Comparison of ENCODE assay signal across 11 mouse cellular contexts in the genomic region with DNA sequence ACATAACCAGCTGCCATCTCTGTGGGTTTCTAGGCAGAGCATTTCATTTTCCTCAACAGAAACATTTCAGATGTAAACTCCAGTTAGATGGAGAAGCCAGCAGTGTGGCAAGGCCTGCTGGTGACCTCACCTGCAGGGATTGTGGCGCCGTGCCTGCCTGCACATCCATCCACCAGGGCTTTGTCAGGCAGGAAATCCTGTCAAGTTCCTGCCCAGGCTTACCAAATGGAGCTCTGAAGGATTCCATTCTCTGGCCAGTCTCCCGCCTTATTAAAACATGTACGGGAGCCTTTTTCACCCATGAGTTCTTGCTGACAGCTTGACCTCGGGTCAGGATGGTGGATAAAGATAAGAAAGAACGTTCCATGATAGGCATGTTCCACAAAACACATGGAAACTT. TPM values are rescaled to one million over a fixed set of nuclear protein-coding genes. Genes with fewer than 3 reads are reported as not detected.
A peak's percentile ranks its signal among the peaks of the same experiment; 100 is the strongest.
DNase-seq lines count a peak whose midpoint lies in the region; TF ChIP-seq lines count a peak whose summit lies in the region.
"Had no signal": no experiment of that assay in that cellular context is flagged by ENCODE, and none has a peak within 500 bp of the region (broad histone marks: within the 10 kb centered on the region; RNA-seq: fewer than 3 reads in every experiment).

No protein-coding gene starts in this region.

- H3K27ac ChIP-seq in heart, embryonic 10.5 days, result no peak overlapping the region
- peak overlapping the region; percentile 46; the same call in 1 of the 2 replicates for H3K27ac ChIP-seq in small intestine, adult 2 months (ENCODE audit: insufficient read depth, low read depth, low read length)
- no peak overlapping the region for H3K27ac ChIP-seq in forebrain, embryonic 10.5 days
- H3K27ac ChIP-seq: hindbrain, embryonic 10.5 days had no signal

- peaks cover 6% of the 10 kb centered on the region; the same call in 1 of the 2 replicates for H3K4me1 ChIP-seq in heart, embryonic 10.5 days
- peaks cover 20% of the 10 kb centered on the region for H3K4me1 ChIP-seq in small intestine, adult 2 months (ENCODE audit: control insufficient read depth, insufficient read depth, insufficient read length, low read length)
- no peaks in the 10 kb centered on the region for H3K4me1 ChIP-seq in forebrain, embryonic 10.5 days
- H3K4me1 ChIP-seq: megakaryocyte, embryonic 14.5 days had no signal

- H3K27me3 ChIP-seq in heart, embryonic 10.5 days (ENCODE audit: insufficient read depth, poor library complexity, severe bottlenecking), result no peaks in the 10 kb centered on the region
- H3K27me3 ChIP-seq in small intestine, adult 2 months (ENCODE audit: control insufficient read depth, insufficient read depth, low read length), result no peaks in the 10 kb centered on the region
- H3K27me3 ChIP-seq in forebrain, embryonic 10.5 days (ENCODE audit: poor library complexity, severe bottlenecking), result no peaks in the 10 kb centered on the region
- H3K27me3 ChIP-seq: megakaryocyte, embryonic 14.5 days had no signal

- no peak overlapping the region for H3K4me3 ChIP-seq in heart, embryonic 10.5 days
- H3K4me3 ChIP-seq in small intestine, adult 2 months (ENCODE audit: low read depth, low read length), result no peak overlapping the region
- no peak overlapping the region for H3K4me3 ChIP-seq in forebrain, embryonic 10.5 days
- H3K4me3 ChIP-seq: hindbrain, embryonic 10.5 days; megakaryocyte, embryonic 14.5 days had no signal

- DNase-seq in heart, adult 18-20 months, result peak; percentile 22 to 65
- no peak for DNase-seq in heart, embryonic 10.5 days (ENCODE audit: low spot score)
- DNase-seq in heart, postnatal 10 days, result peak; percentile 27 to 30
- peak; percentile 78 for DNase-seq in kidney, postnatal 10 days
- DNase-seq in thymus, postnatal 36 days, result no peak
- DNase-seq in left cerebral cortex, adult 18-20 months (ENCODE audit: low spot score in 2 of 2), result no peak
- DNase-seq in forebrain, embryonic 10.5 days (ENCODE audit: extremely low spot score, low spot score), result no peak
- DNase-seq: cerebellum, adult 2 months had no signal

- WGBS in heart, embryonic 10.5 days, result 32% methylated on average over 6 of the region's 6 CpGs
- 45% methylated on average over 6 of the region's 6 CpGs for WGBS in small intestine, adult 2 months
- 92% methylated on average over 6 of the region's 6 CpGs for WGBS in forebrain, embryonic 10.5 days

- no peak for TF ChIP-seq POLR2A in small intestine, adult 2 months (IDR thresholded peaks at IDR 0.05; ENCODE audit: low read depth, low read length)

- H3K9me3 ChIP-seq in heart, embryonic 10.5 days, result no peaks in the 10 kb centered on the region
- no peaks in the 10 kb centered on the region for H3K9me3 ChIP-seq in forebrain, embryonic 10.5 days
- H3K9me3 ChIP-seq: hindbrain, embryonic 10.5 days had no signal

- no peaks in the 10 kb centered on the region for H3K36me3 ChIP-seq in heart, embryonic 10.5 days
- peaks cover 5% of the 10 kb centered on the region; the same call in 1 of the 2 replicates for H3K36me3 ChIP-seq in small intestine, adult 2 months (ENCODE audit: control insufficient read depth, insufficient read depth, low read length)
- no peaks in the 10 kb centered on the region for H3K36me3 ChIP-seq in forebrain, embryonic 10.5 days (replicated peaks)
- H3K36me3 ChIP-seq: hindbrain, embryonic 10.5 days had no signal

- TF ChIP-seq CTCF in small intestine, adult 2 months (IDR thresholded peaks at IDR 0.05; ENCODE audit: extremely low read depth, insufficient read length, insufficient replicate concordance, low read depth, low read length), result no peak

- intact Hi-C loops in heart, postnatal 10 days (cut with DNase I), result no loop called here

RNA-seq across cellular contexts. Expression of a gene that starts 36.7 kb away (rescaled TPM):
- total RNA-seq in heart, adult 18-20 months (2021), result 1 to 10 TPM; 1.2 to 1.5 TPM
- polyA plus RNA-seq in heart, embryonic 10.5 days (2016; fragmentation: Nextera tagmentation; extraction: Ambion mirVana), result 4.6 and 4.8 TPM in 2 replicates
- total RNA-seq in heart, postnatal 10 days (2021), result 1 to 10 TPM; 3.9 to 4.2 TPM
- 9.3 and 14.2 TPM in 2 replicates for polyA plus RNA-seq in small intestine, adult 2 months (2012; rRNA removed)
- total RNA-seq in left cerebral cortex, adult 18-20 months (2021), result 10 to 100 TPM; 19.7 to 24.9 TPM
- polyA plus RNA-seq in forebrain, embryonic 10.5 days (2016; fragmentation: Nextera tagmentation; extraction: Ambion mirVana), result 6.9 and 7.5 TPM in 2 replicates

Comparison
In these comparisons a context has a peak if more than half of its experiments do, and no peak if none do; other contexts are left out.
1. DNase-seq: peak in heart, adult 18-20 months (2 of 2), heart, postnatal 10 days (2 of 2) and kidney, postnatal 10 days (single experiment); none in heart, embryonic 10.5 days (single experiment), thymus, postnatal 36 days (0 of 2), left cerebral cortex, adult 18-20 months (0 of 2) and forebrain, embryonic 10.5 days (single experiment).